Mouse (Mus musculus) G1E (cell line): ENCODE measurements around the gene Arid5b.

Experiments
- CTCF ChIP-seq: IDR thresholded peaks from 2 replicates; pipeline ENCODE4 v1.5.1; 2012; ENCODE audit warnings: low read depth, low read length, inconsistent platforms, mixed read lengths
- GATA1 ChIP-seq: IDR thresholded peaks from 2 replicates; pipeline ENCODE4 v1.6.1; 2012; ENCODE audit warnings: borderline replicate concordance, low read length, inconsistent platforms, mixed read lengths

GRCm38 (mm10) chr10:68127604-68128256, 150.8 kb downstream of the Arid5b start:
- TF ChIP-seq CTCF (no peak), GATA1 (no peak)
